Mouse (Mus musculus): ENCODE data around the gene Olfr340.
"Not testable (repeated sequence)": the region's sequence is repeated elsewhere in the genome, so short reads cannot be mapped to it uniquely, and the experiment has no call there.

Olfr340 gene

DNA sequence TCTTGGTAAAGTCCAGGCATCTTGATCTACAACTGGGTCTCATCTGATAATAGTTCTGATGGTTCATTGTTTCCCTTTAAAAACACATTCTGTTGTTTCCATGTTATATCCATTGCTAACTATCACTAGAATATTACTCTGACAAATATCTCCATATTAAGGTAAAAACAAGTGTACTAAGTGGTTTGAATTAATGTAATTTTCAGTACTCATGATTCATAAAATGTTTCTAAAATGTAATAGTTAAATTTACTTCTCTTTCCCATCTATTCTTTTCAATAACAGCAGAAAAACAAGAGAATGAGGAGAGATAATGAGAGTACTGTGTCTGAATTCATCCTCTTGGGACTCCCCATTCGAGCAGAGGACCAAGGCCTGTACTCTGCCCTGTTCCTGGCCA lies at the start of gene Olfr340:
Olfr340 (plus strand) TSS at position 301 of the 400 bp plus-strand sequence.
- in situ Hi-C loops (cut with MboI; ENCODE audit: low sequenced_read_pairs), result no loop called here

DNA sequence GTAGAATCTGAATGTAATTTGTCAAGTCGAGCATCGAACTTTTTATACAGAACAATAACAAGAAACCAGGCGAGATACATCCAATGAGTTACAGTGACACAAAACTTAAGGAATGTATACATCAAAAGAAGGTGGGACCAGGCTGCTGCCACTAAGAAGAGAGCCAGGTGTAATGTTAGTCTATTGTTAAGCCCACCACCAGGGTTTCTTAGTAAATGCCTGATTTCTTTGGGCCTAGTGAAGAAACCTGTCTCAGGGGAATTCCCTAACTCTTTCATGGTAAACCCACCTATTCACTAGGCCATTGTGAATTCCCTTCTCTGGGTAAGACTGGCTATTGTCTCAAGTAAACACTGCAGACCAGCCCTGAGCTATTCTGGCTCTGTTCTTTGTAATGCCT lies 37.2 kb upstream of the Olfr340 start:
- in situ Hi-C loops (cut with MboI; ENCODE audit: low sequenced_read_pairs), result not testable (repeated sequence)

- in situ Hi-C loops (cut with MboI; ENCODE audit: low sequenced_read_pairs), result not testable (repeated sequence)
Measured at GRCm38 (mm10) chr2:36415591-36415990, 36.8 kb upstream of the Olfr340 start.

GRCm38 (mm10) chr2:36418647-36419046 lies 33.7 kb upstream of the Olfr340 start, which contains the start of gene Olfr339:
Gene Olfr339 (plus strand): TSS chr2:36418947.
- in situ Hi-C loops (cut with MboI; ENCODE audit: low sequenced_read_pairs), result no loop called here

GRCm38 (mm10) chr2:36473634-36474033 lies 21.2 kb downstream of the Olfr340 start:
- in situ Hi-C loops (cut with MboI; ENCODE audit: low sequenced_read_pairs), result no loop called here

DNA sequence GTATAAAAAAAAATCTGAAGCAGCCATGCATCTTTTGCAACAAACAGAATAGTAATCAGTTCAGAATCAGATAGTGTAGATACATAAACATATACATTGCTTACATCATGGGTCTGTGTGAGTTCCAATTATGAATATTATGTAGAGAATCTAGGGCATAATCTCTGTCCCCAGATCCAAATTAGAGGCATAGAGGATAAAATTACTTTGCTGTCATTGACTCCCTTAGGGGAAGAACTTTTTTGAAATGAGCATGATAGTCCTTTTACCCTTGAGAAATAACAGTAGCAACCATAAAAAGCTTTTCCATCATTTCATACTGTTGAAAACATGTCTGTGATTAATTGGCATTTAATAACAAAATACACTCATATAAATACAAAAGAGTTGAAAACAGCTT lies 30.0 kb downstream of the Olfr340 start, which contains the start of gene Olfr341:
Olfr341 (minus strand) TSS at position 101 of the 400 bp plus-strand sequence.
- in situ Hi-C loops (cut with MboI; ENCODE audit: low sequenced_read_pairs), result no loop called here

Data from CH12F3 (cell line).